Mouse (Mus musculus): Measurements from ENCODE around the gene Slc35a2. TPM values are rescaled to one million over a fixed set of nuclear protein-coding genes. Genes with fewer than 3 reads are reported as not detected.
A peak's percentile ranks its signal among the peaks of the same experiment; 100 is the strongest.
"Not testable (repeated sequence)": the region's sequence is repeated elsewhere in the genome, so short reads cannot be mapped to it uniquely, and the experiment has no call there.

Slc35a2 gene
- polyA plus RNA-seq, 1 experiment from 2014 or later: 42.3 TPM

- H3K4me2 ChIP-seq; H3K27ac ChIP-seq; H3K9me3 ChIP-seq; H3K4me3 ChIP-seq; H3K9ac ChIP-seq; H3K36me3 ChIP-seq; H3K27me3 ChIP-seq; H3K4me1 ChIP-seq (replicated peaks); ATAC-seq (ENCODE audit: low FRiP score): not testable (repeated sequence)
- 27% methylated on average over 3 of the region's 3 CpGs for WGBS
These were observed 31.8 kb downstream of the Slc35a2 start for GRCm38 (mm10) chrX:7915669-7916068.

DNA sequence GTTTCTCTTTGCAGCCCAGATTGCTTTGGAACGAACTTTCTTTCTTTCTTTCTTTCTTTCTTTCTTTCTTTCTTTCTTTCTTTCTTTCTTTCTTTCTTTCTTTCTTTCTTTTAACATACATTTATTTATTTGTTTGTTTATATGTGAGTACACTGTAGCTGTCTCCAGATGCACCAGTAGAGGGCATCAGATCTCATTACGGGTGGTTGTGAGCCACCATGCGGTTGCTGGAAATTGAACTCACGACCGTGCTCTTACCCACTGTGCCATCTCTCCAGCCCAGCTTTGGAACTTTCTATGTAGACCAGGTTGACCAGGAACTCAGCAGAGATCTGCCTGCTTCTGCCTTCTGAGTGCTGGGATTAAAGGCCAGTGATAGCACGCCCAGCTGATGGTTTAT is 34.1 kb downstream of the Slc35a2 start:
- WGBS: 74% methylated on average over 6 of the region's 6 CpGs
- H3K4me3 ChIP-seq: not testable (repeated sequence)

GRCm38 (mm10) chrX:7919601-7920383 is 36.0 kb downstream of the Slc35a2 start, which contains the start of gene Pcsk1n:
Gene Pcsk1n, plus strand, starts transcription at chrX:7919822.
- Histone ChIP-seq H3K4me1 (replicated peaks) (peaks cover 23% of the 10 kb centered on the region), H3K27me3 (peaks cover 10% of the 10 kb centered on the region), H3K9me3 (no peaks in the 10 kb centered on the region), H3K9ac (peak within 1 kb of the TSS; percentile 79), H3K36me3 (peaks cover 13% of the 10 kb centered on the region), H3K4me3 (peak within 1 kb of the TSS; percentile 51), H3K27ac (peak within 1 kb of the TSS; percentile 84), H3K4me2 (peak within 1 kb of the TSS; percentile 68)
- peak; percentile 93 for ATAC-seq (ENCODE audit: low FRiP score)
- WGBS: 20% methylated on average over 32 of the region's 40 CpGs

More for the DNA sequence above, 34.1 kb downstream of the Slc35a2 start:
- peaks cover 18% of the 10 kb centered on the region for H3K4me1 ChIP-seq (replicated peaks)
- not testable (repeated sequence) for H3K27ac ChIP-seq; H3K9me3 ChIP-seq; H3K27me3 ChIP-seq; ATAC-seq (ENCODE audit: low FRiP score); H3K4me2 ChIP-seq; H3K9ac ChIP-seq; H3K36me3 ChIP-seq

DNA sequence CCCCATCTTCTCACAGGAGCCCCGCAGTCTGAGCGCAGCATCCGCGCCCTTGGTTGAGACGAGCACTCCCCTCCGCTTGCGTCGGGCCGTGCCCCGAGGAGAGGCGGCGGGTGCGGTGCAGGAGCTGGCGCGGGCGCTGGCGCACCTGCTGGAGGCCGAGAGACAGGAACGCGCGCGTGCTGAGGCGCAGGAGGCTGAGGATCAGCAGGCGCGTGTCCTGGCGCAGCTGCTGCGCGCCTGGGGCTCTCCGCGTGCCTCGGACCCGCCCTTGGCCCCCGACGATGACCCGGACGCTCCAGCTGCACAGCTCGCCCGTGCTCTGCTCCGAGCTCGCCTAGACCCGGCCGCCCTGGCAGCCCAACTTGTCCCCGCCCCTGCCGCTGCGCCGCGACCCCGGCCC is 38.2 kb downstream of the Slc35a2 start:
- Histone ChIP-seq H3K27ac (peak overlapping the region; percentile 55), H3K36me3 (peaks cover 14% of the 10 kb centered on the region), H3K4me1 (replicated peaks) (peaks cover 23% of the 10 kb centered on the region), H3K27me3 (peaks cover 25% of the 10 kb centered on the region), H3K4me2 (peak overlapping the region; percentile 68), H3K9ac (peak overlapping the region; percentile 79), H3K9me3 (no peaks in the 10 kb centered on the region), H3K4me3 (peak overlapping the region; percentile 51)
- ATAC-seq (ENCODE audit: low FRiP score): 0 out of 2 replicates have a peak, but pooled peaks have one; percentile 5
- WGBS: 13% methylated on average over 33 of the region's 48 CpGs

GRCm38 (mm10) chrX:7926266-7926665 is 42.4 kb downstream of the Slc35a2 start:
- Histone ChIP-seq H3K27ac (no peak overlapping the region), H3K4me3 (no peak overlapping the region), H3K27me3 (peaks cover 41% of the 10 kb centered on the region), H3K4me1 (replicated peaks) (peaks cover 15% of the 10 kb centered on the region), H3K4me2 (no peak overlapping the region), H3K36me3 (peaks cover 36% of the 10 kb centered on the region), H3K9ac (no peak overlapping the region), H3K9me3 (no peaks in the 10 kb centered on the region; the same call in 1 of the 2 replicates)
- ATAC-seq (ENCODE audit: low FRiP score): no peak
- WGBS: 78% methylated on average over 6 of the region's 6 CpGs

GRCm38 (mm10) chrX:7927116-7927515 is 43.3 kb downstream of the Slc35a2 start:
- ATAC-seq (ENCODE audit: low FRiP score): no peak

GRCm38 (mm10) chrX:7928270-7928790 is 44.5 kb downstream of the Slc35a2 start, which contains the start of gene Eras:
Gene Eras, minus strand, starts transcription at chrX:7928607.
- no peak within 1 kb of the TSS for H3K4me3 ChIP-seq
- ATAC-seq (ENCODE audit: low FRiP score): 0 out of 2 replicates have a peak, but pooled peaks have one; percentile 26
- H3K27ac ChIP-seq: no peak within 1 kb of the TSS
- no peak within 1 kb of the TSS for H3K9ac ChIP-seq
- peaks cover 44% of the 10 kb centered on the region for H3K36me3 ChIP-seq
- 23% methylated on average over 19 of the region's 19 CpGs for WGBS
- H3K4me2 ChIP-seq: no peak within 1 kb of the TSS
- H3K9me3 ChIP-seq: no peaks in the 10 kb centered on the region; the same call in 1 of the 2 replicates
- peaks cover under 1% of the 10 kb centered on the region for H3K4me1 ChIP-seq (replicated peaks)
- H3K27me3 ChIP-seq: peaks cover 38% of the 10 kb centered on the region

More at GRCm38 (mm10) chrX:7927116-7927515, 43.3 kb downstream of the Slc35a2 start:
- H3K36me3 ChIP-seq: peaks cover 44% of the 10 kb centered on the region
- no peak overlapping the region for H3K4me2 ChIP-seq
- H3K9me3 ChIP-seq: no peaks in the 10 kb centered on the region; the same call in 1 of the 2 replicates
- 18% methylated on average over 10 of the region's 10 CpGs for WGBS
- H3K4me3 ChIP-seq: no peak overlapping the region
- peaks cover 41% of the 10 kb centered on the region for H3K27me3 ChIP-seq
- peaks cover 13% of the 10 kb centered on the region for H3K4me1 ChIP-seq (replicated peaks)
- H3K27ac ChIP-seq: no peak overlapping the region
- no peak overlapping the region for H3K9ac ChIP-seq

GRCm38 (mm10) chrX:7936874-7937273 is 53.0 kb downstream of the Slc35a2 start:
- Histone ChIP-seq H3K27me3 (no peaks in the 10 kb centered on the region), H3K4me2 (no peak overlapping the region), H3K4me1 (replicated peaks) (no peaks in the 10 kb centered on the region), H3K9me3 (no peaks in the 10 kb centered on the region), H3K36me3 (peaks cover 69% of the 10 kb centered on the region), H3K4me3 (no peak overlapping the region), H3K27ac (no peak overlapping the region), H3K9ac (no peak overlapping the region)
- WGBS: 43% methylated on average over 11 of the region's 11 CpGs
- ATAC-seq (ENCODE audit: low FRiP score): no peak

DNA sequence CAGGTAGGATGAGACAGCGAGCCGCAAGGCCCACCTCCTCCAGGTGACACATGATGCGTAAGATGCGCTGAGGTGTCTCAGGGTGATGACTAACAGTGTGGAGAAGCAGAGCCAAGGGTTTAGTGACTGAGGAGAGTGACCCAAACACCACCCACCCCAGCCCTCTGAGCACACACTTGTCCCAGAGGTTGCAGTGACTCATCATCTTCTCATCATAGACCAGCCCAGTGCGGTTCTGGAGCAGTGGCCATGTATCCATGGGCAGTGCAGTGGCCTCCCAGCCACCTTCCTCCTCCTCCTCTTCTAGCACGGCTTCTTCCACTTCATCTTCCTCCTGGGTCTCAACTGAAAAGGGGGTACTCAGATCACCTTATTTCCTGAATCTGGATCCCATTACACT is 53.8 kb downstream of the Slc35a2 start:
- no peaks in the 10 kb centered on the region for H3K4me1 ChIP-seq (replicated peaks)
- H3K27ac ChIP-seq: no peak overlapping the region
- H3K9me3 ChIP-seq: no peaks in the 10 kb centered on the region
- no peaks in the 10 kb centered on the region for H3K27me3 ChIP-seq
- H3K4me2 ChIP-seq: no peak overlapping the region
- no peak overlapping the region for H3K9ac ChIP-seq
- ATAC-seq (ENCODE audit: low FRiP score): no peak
- H3K4me3 ChIP-seq: no peak overlapping the region
- H3K36me3 ChIP-seq: peaks cover 66% of the 10 kb centered on the region
- 97% methylated on average over 6 of the region's 6 CpGs for WGBS

Other genes with a start within 250 kb of the Slc35a2 start
- 108 and 115 TPM in 2 replicates for gene Syp, start 245.6 kb upstream of the Slc35a2 start, polyA plus RNA-seq (2015; fragmentation: Nextera tagmentation; extraction: Ambion mirVana)
- 1.4 and 1.8 TPM in 2 replicates for gene Prickle3, start 226.8 kb upstream of the Slc35a2 start, polyA plus RNA-seq (2015; fragmentation: Nextera tagmentation; extraction: Ambion mirVana)
- gene Plp2, start 212.6 kb upstream of the Slc35a2 start, polyA plus RNA-seq (2015; fragmentation: Nextera tagmentation; extraction: Ambion mirVana): 23.8 and 25.1 TPM in 2 replicates
- 0.09 TPM in 1 of 2 replicates, not detected in the other for gene Magix, start 202.8 kb upstream of the Slc35a2 start, polyA plus RNA-seq (2015; fragmentation: Nextera tagmentation; extraction: Ambion mirVana)
- gene Gpkow, start 186.9 kb upstream of the Slc35a2 start, polyA plus RNA-seq (2015; fragmentation: Nextera tagmentation; extraction: Ambion mirVana): 43.0 and 46.3 TPM in 2 replicates
- gene Wdr45, start 169.7 kb upstream of the Slc35a2 start, polyA plus RNA-seq (2015; fragmentation: Nextera tagmentation; extraction: Ambion mirVana): 32.2 and 32.4 TPM in 2 replicates
- 0.60 TPM in 1 of 2 replicates, not detected in the other for gene Gm45208, start 161.8 kb upstream of the Slc35a2 start, polyA plus RNA-seq (2015; fragmentation: Nextera tagmentation; extraction: Ambion mirVana)
- gene Praf2, start 155.6 kb upstream of the Slc35a2 start, polyA plus RNA-seq (2015; fragmentation: Nextera tagmentation; extraction: Ambion mirVana): 113 TPM in 2 replicates
- gene Ccdc120, start 133.1 kb upstream of the Slc35a2 start, polyA plus RNA-seq (2015; fragmentation: Nextera tagmentation; extraction: Ambion mirVana): 53.9 and 55.5 TPM in 2 replicates
- 24.8 and 25.5 TPM in 2 replicates for gene Tfe3, start 121.5 kb upstream of the Slc35a2 start, polyA plus RNA-seq (2015; fragmentation: Nextera tagmentation; extraction: Ambion mirVana)
- 73.9 and 77.7 TPM in 2 replicates for gene Gripap1, start 94.3 kb upstream of the Slc35a2 start, polyA plus RNA-seq (2015; fragmentation: Nextera tagmentation; extraction: Ambion mirVana)
- gene Kcnd1, start 61.7 kb upstream of the Slc35a2 start, polyA plus RNA-seq (2015; fragmentation: Nextera tagmentation; extraction: Ambion mirVana): 2.5 and 3.0 TPM in 2 replicates
- 44.2 and 48.3 TPM in 2 replicates for gene Otud5, start 42.7 kb upstream of the Slc35a2 start, polyA plus RNA-seq (2015; fragmentation: Nextera tagmentation; extraction: Ambion mirVana)
- 16.0 and 18.7 TPM in 2 replicates for gene Pim2, start 5.8 kb upstream of the Slc35a2 start, polyA plus RNA-seq (2015; fragmentation: Nextera tagmentation; extraction: Ambion mirVana)
- 214 and 222 TPM in 2 replicates for gene Pqbp1, start 15.2 kb downstream of the Slc35a2 start, polyA plus RNA-seq (2015; fragmentation: Nextera tagmentation; extraction: Ambion mirVana)
- 159 and 162 TPM in 2 replicates for gene Timm17b, start 15.3 kb downstream of the Slc35a2 start, polyA plus RNA-seq (2015; fragmentation: Nextera tagmentation; extraction: Ambion mirVana)
- gene Gm10491, start 23.8 kb downstream of the Slc35a2 start, polyA plus RNA-seq (2015; fragmentation: Nextera tagmentation; extraction: Ambion mirVana): not detected in 2 replicates
- gene Gm10490, start 25.5 kb downstream of the Slc35a2 start, polyA plus RNA-seq (2015; fragmentation: Nextera tagmentation; extraction: Ambion mirVana): not detected in 2 replicates
- gene Pcsk1n, start 35.8 kb downstream of the Slc35a2 start, polyA plus RNA-seq (2015; fragmentation: Nextera tagmentation; extraction: Ambion mirVana): 223 and 225 TPM in 2 replicates
- gene Eras, start 44.6 kb downstream of the Slc35a2 start, polyA plus RNA-seq (2015; fragmentation: Nextera tagmentation; extraction: Ambion mirVana): 0.16 TPM in 1 of 2 replicates, not detected in the other
- gene Hdac6, start 63.9 kb downstream of the Slc35a2 start, polyA plus RNA-seq (2015; fragmentation: Nextera tagmentation; extraction: Ambion mirVana): 65.1 and 66.1 TPM in 2 replicates
- 0.23 and 0.29 TPM in 2 replicates for gene Gata1, start 94.0 kb downstream of the Slc35a2 start, polyA plus RNA-seq (2015; fragmentation: Nextera tagmentation; extraction: Ambion mirVana)
- 0.31 and 0.53 TPM in 2 replicates for gene Glod5, start 134.5 kb downstream of the Slc35a2 start, polyA plus RNA-seq (2015; fragmentation: Nextera tagmentation; extraction: Ambion mirVana)
- gene Suv39h1, start 190.7 kb downstream of the Slc35a2 start, polyA plus RNA-seq (2015; fragmentation: Nextera tagmentation; extraction: Ambion mirVana): 39.9 and 40.8 TPM in 2 replicates
- gene Was, start 206.5 kb downstream of the Slc35a2 start, polyA plus RNA-seq (2015; fragmentation: Nextera tagmentation; extraction: Ambion mirVana): 0.12 and 0.18 TPM in 2 replicates
- gene Wdr13, start 248.9 kb downstream of the Slc35a2 start, polyA plus RNA-seq (2015; fragmentation: Nextera tagmentation; extraction: Ambion mirVana): 58.5 and 60.9 TPM in 2 replicates